Mouse (Mus musculus): Measurements from ENCODE around the gene Polr2f. TPM values are rescaled to one million over a fixed set of nuclear protein-coding genes. Genes with fewer than 3 reads are reported as not detected.

The Polr2f gene
- 229 and 258 TPM in 2 replicates for polyA plus RNA-seq (2012)

GRCm38 (mm10) chr15:79140866-79141565, at the start of gene Polr2f, which contains the start of gene 1700088E04Rik:
Gene Polr2f (plus strand): TSS chr15:79141009.
Gene 1700088E04Rik (minus strand): TSS chr15:79141253.

GRCm38 (mm10) chr15:79108421-79109320, 32.1 kb upstream of the Polr2f start, which contains the start of gene Micall1:
Gene Micall1 (plus strand): TSS chr15:79108898.

GRCm38 (mm10) chr15:79165140-79165539, 24.3 kb downstream of the Polr2f start, which contains the start of gene Sox10:
Gene Sox10 (minus strand): TSS chr15:79165240.

Other genes with a start within 250 kb of the Polr2f start
- 5.5 and 6.5 TPM in 2 replicates for gene Gm49510, start 241.3 kb upstream of the Polr2f start, polyA plus RNA-seq (2012)
- gene Sh3bp1, start 241.2 kb upstream of the Polr2f start, polyA plus RNA-seq (2012): 748 and 820 TPM in 2 replicates
- gene Pdxp, start 227.1 kb upstream of the Polr2f start, polyA plus RNA-seq (2012): 16.3 and 17.7 TPM in 2 replicates
- gene Lgals1, start 214.3 kb upstream of the Polr2f start, polyA plus RNA-seq (2012): 593 and 813 TPM in 2 replicates
- 19.1 and 19.8 TPM in 2 replicates for gene Nol12, start 206.1 kb upstream of the Polr2f start, polyA plus RNA-seq (2012)
- 103 and 106 TPM in 2 replicates for gene Triobp, start 193.3 kb upstream of the Polr2f start, polyA plus RNA-seq (2012)
- gene H1f0, start 112.6 kb upstream of the Polr2f start, polyA plus RNA-seq (2012): 73.7 and 99.6 TPM in 2 replicates
- 3.5 and 4.6 TPM in 2 replicates for gene Galr3, start 99.1 kb upstream of the Polr2f start, polyA plus RNA-seq (2012)
- 50.6 and 52.5 TPM in 2 replicates for gene Ankrd54, start 78.1 kb upstream of the Polr2f start, polyA plus RNA-seq (2012)
- gene Eif3l, start 65.8 kb upstream of the Polr2f start, polyA plus RNA-seq (2012): 26.5 TPM in 2 replicates
- gene Micall1, start 32.1 kb upstream of the Polr2f start, polyA plus RNA-seq (2012): 31.7 and 33.5 TPM in 2 replicates
- 0.46 and 0.53 TPM in 2 replicates for gene 1700088E04Rik, start 244 bp downstream of the Polr2f start, polyA plus RNA-seq (2012)
- gene Sox10, start 24.2 kb downstream of the Polr2f start, polyA plus RNA-seq (2012): 0.08 TPM in 1 of 2 replicates, not detected in the other
- gene Pick1, start 88.2 kb downstream of the Polr2f start, polyA plus RNA-seq (2012): 16.8 and 19.5 TPM in 2 replicates
- gene Gm49486, start 88.4 kb downstream of the Polr2f start, polyA plus RNA-seq (2012): 0.03 and 0.22 TPM in 2 replicates
- gene Slc16a8, start 113.8 kb downstream of the Polr2f start, polyA plus RNA-seq (2012): not detected in 2 replicates
- gene Baiap2l2, start 144.5 kb downstream of the Polr2f start, polyA plus RNA-seq (2012): 1.5 TPM in 2 replicates
- 25.5 and 39.2 TPM in 2 replicates for gene Pla2g6, start 187.4 kb downstream of the Polr2f start, polyA plus RNA-seq (2012)
- 34.6 and 40.8 TPM in 2 replicates for gene Maff, start 205.6 kb downstream of the Polr2f start, polyA plus RNA-seq (2012)

Data from megakaryocyte-erythroid progenitor cell, adult 5 weeks (primary cell).